Mouse (Mus musculus) monocyte, adult 2 months (primary cell): ENCODE measurements around the gene Acin1.

Experiments used
- DNase-seq, 2 experiments: peaks; one replicate each; pipeline ENCODE4 v3.0.0; 2022; ENCODE audit warnings: low spot score in 2 of 2, low read depth in 1 of 2

Acin1 gene

DNA sequence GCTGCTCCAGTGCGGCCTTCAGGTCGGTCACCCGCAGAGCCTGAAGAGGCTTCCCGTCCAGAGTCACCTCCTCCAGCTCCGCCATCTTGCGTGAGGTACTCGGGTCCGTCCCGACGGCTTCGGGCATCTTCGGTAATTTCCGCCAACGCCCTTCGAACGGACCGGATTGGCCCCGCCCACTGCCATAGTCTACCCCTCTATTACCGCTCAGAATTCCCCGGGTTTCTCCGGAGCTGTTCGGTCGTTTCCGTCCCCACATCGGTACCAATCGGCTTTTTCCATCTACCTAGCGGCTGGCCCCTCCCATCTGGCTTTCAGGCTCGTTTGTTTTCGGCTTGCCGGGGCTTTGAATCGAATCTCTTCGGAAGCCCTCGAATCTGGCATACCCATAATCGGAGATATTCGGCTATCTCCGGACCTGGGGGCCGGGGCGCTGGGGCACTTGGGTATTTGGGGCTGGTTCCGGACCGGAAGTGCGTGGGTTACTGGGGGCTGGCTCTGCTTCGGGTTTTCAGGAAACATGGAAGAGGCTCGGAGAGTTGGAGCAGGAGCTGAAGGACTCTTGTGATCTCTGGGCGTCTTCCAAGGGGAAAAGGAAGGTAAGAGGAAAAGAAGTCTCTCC lies at the start of gene Acin1:
Acin1 (minus strand) TSS at position 410 of the 622 bp plus-strand sequence.
- DNase-seq = peak; percentile 99 to 100

GRCm38 (mm10) chr14:54735221-54735620 lies 48.5 kb upstream of the Acin1 start:
- no peak for DNase-seq

DNA sequence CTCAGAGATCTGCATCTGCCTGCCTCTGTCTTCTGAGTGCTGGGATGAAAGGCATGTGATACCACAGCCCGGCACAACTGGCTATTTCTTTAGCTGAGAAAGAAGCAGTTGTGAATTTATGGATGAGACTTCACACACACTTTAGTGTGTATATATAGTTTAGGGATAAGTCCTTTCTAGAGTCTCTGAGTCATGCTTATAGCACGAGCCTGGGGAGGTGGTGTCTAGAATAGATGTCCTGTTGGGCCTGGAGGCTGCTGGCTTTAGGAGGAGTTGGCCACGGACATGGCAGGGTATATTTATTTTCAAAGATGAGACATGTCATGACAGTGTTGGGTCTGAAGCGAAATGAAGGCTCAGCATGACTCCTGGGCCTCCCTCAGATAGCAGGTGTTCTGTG lies 47.3 kb upstream of the Acin1 start:
- no peak for DNase-seq

DNA sequence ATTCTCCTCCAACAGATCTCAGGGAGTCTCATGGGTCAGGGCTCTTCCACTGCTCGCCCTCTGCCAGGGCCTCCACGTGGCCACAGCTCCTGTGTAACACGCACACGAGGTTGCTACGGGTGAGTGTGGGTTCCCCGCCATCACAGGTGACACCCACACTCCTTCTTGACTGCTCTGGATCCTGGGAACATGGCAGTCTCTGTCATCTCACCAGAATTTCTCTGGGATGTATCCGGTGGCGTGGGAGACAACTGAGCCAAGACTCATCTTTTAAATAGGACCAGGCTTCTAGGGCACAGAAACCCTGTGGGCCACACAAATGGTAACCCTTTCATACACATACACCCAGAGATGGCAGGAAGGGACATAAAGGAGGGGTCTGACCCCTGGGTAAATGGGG lies 45.5 kb upstream of the Acin1 start:
- no peak for DNase-seq

- DNase-seq = no peak
Observed at GRCm38 (mm10) chr14:54730305-54730704, 43.6 kb upstream of the Acin1 start.

DNA sequence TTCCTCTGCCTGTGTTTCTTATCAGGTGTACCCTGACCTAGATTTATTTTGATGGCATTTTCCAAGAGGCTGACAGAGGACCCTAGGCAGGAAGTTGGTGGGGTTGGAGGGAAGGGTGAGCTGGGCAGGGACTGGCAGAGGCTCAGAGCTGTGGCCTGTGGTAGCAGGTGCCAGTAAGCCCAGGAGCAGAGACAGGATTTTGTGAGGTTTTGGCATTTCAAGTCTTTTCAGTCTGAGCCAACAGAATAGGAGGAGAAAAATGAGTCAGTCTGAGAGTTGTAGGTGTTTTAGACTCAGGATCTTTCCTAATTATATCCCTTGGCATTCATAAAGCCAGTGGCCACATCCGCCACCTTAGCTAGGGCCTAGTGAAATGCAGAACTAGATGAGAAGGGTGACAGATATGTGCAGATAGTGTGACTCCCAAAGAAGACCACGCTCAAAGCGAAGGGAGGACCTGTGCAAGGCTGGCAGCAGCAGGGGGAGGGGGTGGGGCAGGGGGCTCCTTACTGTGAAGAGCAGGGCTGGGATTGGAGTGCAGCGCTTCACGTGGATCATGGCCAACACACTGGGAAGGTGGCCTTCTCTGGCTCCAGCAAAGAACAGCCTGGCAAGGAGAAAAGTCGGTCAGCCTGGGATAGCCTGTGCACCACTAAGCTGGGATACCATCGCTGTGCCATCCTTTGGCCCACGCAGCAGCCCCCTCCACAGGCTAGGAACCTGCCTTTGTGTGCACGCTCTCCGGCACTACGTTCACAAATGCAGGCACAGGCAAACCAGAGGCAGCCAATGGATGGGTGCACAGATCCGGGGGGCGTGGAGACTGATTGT lies 42.3 kb upstream of the Acin1 start:
- DNase-seq = no peak

DNA sequence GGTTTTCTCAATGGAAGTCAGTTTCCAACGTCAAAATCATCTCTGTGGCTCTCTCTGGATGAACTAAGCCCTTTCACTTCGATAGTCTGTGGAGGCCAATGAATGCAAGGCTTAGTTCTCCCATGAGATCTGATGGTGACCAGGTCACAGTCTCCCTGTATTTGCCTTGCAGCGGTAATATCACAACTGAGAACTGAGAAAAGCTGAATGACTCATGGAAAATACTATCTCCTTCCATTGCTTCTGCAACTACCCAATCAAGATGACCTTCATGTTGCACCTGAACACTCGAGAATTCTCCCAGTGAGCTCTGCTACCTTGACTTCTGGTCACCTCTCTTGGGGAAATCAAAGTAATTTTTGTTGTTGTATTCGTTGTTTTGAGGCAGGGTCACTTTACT lies 40.8 kb upstream of the Acin1 start:
- DNase-seq = no peak

DNA sequence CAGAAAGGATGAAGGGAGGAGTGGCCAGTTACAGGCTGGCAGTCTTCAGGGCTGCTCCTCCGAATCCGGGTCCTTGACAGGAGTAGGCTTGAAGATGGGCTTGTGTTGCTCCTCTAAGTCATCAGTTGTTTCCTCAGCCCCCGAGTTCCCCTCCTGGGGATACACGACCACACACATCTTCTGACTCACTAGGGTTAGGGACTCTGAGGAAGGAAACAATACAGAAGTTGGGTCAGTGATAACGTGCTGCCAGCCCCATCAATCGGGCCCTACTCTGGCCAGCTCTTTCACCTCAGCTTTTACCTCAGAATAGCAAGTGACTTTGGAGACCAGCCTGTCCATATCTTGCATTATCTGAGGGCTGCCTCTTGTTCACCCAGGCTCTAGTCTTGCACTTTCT lies 37.3 kb upstream of the Acin1 start:
- no peak for DNase-seq

- no peak for DNase-seq
Observed at GRCm38 (mm10) chr14:54721711-54722110, 35.0 kb upstream of the Acin1 start.

DNA sequence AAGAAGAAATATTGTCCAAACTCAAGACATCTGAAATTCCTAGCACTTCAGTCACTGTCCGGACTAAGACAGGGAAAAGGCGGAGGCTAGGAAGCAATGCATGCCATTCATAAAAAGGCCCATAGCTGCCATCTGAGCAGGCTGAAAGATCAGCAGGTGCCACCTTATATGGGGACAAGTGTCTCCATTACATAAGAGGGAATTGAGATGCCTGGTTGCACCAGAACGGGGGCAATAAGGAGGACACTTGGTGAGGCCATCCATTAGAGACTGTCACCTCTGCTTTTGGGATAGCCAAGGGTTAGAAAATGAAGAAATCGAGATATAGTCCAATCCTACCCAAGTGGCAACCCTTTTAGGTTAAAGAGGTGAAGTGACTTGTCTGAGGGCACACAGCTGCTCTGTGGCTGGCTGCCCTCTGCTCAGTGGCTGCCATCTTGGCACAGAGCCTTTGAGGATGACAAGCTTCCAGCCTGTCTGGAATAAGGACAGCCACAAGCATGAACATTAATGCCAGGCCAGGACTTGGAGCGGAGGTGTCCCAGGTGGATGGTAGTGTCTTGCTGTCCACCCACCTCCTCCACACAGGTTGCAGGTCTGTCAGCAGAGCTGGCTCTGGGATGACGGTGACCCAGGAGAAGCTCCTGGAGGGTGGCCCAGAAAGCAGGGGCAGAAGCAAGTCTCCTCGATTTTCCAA lies 34.1 kb upstream of the Acin1 start:
- no peak for DNase-seq

DNA sequence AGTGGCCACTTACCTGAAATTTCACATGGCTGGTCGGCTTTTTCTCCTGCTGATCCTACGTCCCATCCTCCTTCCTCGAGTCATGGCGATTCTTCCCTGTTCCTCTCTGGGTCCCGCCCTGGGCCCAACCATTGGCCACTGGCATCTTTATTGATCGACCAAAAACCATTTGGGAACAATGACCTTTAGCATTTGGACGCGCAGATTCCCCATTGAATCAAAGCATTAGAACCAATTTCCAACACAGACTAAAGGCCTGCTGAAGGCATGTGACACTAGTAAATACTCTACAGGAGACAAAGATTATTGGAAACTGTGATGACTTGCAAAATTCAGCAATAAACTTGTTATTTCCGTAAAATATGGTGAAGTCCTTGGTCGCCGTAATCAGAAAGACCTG lies 33.3 kb upstream of the Acin1 start:
- no peak for DNase-seq

DNA sequence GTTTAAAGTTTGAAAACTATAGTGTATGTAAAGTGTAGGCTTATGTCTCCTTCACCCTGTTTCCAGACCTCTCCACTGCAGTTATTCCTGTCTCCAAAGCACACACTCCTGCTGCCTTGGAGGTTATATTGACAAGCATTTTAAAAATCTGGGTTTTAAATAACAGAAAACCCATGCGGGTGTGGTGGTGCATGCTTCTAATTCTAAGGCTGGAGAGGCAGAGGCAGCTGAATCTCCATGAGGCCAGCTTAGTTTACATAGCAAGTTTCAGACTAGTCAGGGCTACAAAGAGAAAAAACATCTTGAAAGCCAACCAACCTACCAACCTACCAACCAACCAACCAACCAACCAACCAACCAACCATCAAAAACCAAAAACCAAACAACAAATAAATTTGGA lies 28.7 kb upstream of the Acin1 start:
- DNase-seq = no peak

GRCm38 (mm10) chr14:54714617-54715081 lies 27.9 kb upstream of the Acin1 start:
- no peak for DNase-seq

GRCm38 (mm10) chr14:54714121-54714520 lies 27.4 kb upstream of the Acin1 start:
- peak in 1 of 2 experiments; percentile 61 for DNase-seq

DNA sequence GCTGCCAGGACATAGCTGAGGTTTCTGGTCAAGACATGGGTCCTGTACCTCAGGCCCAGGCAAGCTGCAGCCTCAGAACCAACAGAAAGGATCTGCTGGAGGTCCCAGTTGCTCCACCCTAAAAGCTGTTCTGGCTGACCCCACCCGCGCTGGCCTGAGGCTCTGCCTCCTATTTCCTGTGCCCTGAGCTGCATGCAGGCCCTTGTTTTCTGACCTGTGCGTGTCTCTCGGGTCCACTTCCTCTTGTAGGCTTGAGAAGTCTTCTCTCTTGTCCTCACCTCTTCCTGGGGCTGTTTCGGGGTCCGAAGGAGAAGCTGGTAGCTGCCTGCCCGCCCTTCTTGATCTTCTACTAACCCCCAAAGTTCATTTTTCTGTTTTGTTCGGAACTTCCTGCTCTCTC lies 26.1 kb upstream of the Acin1 start:
- no peak for DNase-seq

DNA sequence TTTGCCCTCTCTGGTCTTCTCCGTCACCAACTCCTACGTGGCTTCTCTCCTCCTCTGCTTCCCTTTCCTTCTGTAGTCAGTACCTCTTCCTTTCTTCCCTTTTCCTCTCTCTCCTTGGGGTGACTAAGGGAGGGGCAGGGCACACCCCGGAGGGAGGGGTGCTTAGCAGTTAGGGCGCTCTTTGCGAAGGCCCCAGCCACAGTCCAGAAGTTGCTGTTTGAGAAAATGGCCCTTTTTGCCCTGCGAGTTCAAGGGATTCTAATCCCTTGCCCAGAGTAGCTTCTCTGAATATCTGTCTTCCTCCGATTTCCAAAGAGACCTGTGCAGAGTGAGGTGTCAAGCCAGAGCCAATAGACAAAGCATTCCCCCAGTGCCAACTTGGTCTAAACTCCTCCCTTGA lies 25.3 kb upstream of the Acin1 start, which contains the start of gene Cebpe:
Cebpe (minus strand) TSS at position 101 of the 400 bp plus-strand sequence.
- no peak for DNase-seq

DNA sequence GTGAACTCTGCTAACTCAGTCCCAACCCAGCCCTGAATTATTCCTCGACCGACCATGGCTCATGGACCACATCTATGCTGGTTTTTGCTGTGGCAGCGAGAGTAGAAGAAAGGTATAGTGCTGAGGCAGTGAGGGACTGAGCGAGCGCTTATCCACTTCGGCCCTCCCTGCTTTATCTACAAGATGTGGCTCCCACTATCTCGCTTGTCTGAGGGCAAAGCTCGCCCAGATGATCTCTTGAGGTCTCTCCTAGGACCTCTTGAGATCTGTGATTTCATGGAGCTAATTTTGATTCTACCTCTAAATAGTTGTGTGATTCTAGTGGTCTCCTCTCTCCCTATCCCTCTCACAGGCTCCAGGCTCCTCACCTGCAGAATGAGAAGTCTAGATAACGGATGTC lies 22.3 kb upstream of the Acin1 start:
- DNase-seq = no peak

DNA sequence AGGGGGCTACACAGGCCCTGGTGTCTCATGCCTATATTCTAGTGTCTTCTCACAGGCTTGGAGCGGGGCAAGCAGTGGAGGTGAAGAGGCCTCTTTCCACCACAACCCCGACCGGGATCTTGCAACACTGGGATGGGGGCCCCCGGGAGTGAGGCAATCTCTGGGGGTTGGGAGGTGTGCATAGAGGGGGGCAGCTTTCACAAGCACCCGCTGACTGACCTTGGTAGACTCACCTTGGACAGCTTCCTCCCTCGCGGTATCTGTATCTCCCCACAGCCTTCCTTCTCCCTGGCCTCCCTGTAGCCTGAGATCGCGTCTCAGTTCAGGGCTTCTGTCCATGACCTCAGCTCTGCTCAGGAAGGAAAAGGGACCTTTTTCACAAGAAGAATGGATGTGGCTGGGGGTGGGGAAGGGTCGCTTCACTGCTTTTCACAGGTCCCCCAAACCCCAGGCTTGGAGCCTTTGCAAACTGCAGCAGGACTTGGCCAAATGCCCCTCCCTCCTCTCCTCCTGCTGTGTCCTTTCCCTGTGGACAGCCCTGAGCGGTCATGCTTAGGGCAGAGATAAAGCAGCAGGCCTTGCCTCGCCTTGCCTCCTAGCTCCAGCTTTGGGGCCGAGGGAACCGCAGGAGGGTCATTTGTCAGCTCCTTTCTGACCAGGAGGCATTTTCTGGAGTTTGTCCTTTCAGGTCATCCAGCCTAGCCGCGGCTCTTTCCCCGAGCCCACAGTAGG lies 20.0 kb upstream of the Acin1 start:
- DNase-seq = no peak

GRCm38 (mm10) chr14:54705844-54706243 lies 19.1 kb upstream of the Acin1 start:
- no peak for DNase-seq

DNA sequence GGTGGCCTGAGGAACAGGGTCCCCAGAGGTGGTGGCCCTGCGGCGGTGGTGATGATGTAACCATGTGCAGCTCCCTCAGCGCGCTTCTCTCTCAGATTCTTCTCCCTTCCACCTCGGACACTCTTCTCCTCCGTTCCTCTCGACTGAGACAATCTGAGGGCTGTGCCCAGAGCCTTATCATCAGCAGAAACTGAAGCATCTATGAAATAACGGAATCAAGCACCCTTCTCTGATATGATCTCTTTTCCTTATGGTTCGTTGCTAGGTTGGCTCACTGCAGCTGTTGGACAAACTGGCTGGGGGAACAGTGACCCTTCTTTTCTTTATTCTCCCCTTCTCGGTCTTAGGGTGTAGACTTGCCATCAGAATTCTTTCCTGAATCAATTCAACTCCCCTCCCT lies 16.5 kb upstream of the Acin1 start:
- no peak for DNase-seq

DNA sequence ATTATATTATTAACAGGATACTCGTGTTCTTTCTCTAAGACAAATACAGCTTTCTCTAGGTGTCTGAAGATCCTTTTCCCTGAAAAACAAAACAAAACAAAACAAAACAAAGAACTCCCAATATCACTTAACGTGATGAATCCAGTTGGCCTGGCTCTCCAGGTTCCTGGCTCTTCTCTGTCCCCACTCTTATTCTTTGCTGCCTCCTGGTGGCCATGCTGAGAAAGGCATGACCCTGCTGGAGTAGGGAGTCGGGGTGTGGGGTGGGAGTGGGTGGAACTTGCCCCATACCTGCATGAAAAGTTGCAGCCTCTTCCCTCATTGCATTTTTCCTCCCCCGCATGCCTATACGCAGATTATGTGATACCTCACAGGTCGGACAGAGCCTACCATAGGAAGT lies 14.6 kb upstream of the Acin1 start:
- DNase-seq = peak in 1 of 2 experiments; percentile 64
